Mouse (Mus musculus): ENCODE measurements around the gene Mical2. TPM values are rescaled to one million over a fixed set of nuclear protein-coding genes. Genes with fewer than 3 reads are reported as not detected.
A peak's percentile ranks its signal among the peaks of the same experiment; 100 is the strongest.

Gene Mical2
- polyA plus RNA-seq, 1 experiment from 2014 or later = 140 TPM

DNA sequence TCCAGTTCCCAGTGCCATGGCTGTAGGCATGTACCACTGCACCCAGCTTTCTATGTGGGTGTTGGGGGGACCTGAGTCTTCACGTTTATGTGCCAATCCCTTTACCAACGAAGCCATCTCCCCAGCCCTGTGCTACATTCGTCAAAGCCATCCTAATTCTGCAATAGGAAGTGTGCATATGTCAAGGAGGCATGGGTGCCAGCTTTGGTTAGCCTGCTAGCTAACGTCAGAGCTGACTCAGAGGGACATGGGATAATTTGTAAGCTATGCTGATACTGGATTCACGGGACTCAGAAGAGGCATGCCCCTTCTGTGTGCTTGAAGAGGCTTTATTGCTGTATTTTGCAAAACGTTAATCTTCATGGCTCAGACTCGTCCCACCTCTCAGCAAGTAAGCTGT is 103.8 kb downstream of the Mical2 start:
- H3K9ac ChIP-seq (ENCODE audit: low read length) = no peak overlapping the region
- no peak for ATAC-seq (ENCODE audit: insufficient number of reproducible peaks, insufficient read depth, low FRiP score, low read depth)
- peaks cover 4 to 18% of the 10 kb centered on the region in 2 experiments; a peak in 3 of 4 replicates for H3K4me1 ChIP-seq (ENCODE audit: control insufficient read depth in 2 of 2, insufficient read depth in 2 of 2, low read length in 2 of 2)
- peaks cover 98% of the 10 kb centered on the region for H3K36me3 ChIP-seq (ENCODE audit: control insufficient read depth, insufficient read depth, low read length)
- H3K27ac ChIP-seq (replicated peaks in 1 of 2; ENCODE audit: control insufficient read depth in 1 of 2, insufficient read depth in 1 of 2, low read depth in 2 of 2, low read length in 2 of 2) = peak overlapping the region in 1 of 2 experiments; percentile 15; a peak in 1 of 4 replicates
- no peak overlapping the region for H3K4me2 ChIP-seq (ENCODE audit: low read length)
- H3K27me3 ChIP-seq (ENCODE audit: control insufficient read depth, insufficient read depth, low read length) = no peaks in the 10 kb centered on the region
- 62% methylated on average over 7 of the region's 7 CpGs for WGBS
- no peaks in the 10 kb centered on the region for H3K9me3 ChIP-seq (ENCODE audit: control insufficient read depth, low read length)
- H3K4me3 ChIP-seq (ENCODE audit: control insufficient read depth in 1 of 2, insufficient read depth in 1 of 2, low read depth in 1 of 2, low read length in 2 of 2) = no peak overlapping the region

DNA sequence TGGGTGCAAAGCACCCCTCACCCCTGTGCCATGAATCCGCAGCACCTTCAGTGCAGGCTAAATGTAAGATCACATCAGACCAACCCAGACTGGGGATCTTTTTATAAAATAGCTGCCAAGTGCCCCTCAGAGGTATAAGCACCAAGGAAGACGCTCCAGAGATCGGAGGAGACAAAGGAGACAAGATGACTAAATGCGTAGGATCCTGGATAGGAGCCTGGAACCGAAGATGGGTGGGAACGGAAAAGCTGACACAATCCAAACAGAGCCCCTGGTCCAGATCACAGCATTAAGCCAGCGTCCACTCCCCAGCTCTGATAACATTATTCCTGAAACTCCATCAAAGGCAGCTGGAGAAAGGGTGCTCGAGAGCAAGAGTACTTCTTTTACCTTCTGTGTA is 105.3 kb downstream of the Mical2 start:
- Histone ChIP-seq H3K9me3 (ENCODE audit: control insufficient read depth, low read length) (no peaks in the 10 kb centered on the region), H3K9ac (ENCODE audit: low read length) (no peak overlapping the region), H3K27ac (replicated peaks in 1 of 2; ENCODE audit: control insufficient read depth in 1 of 2, insufficient read depth in 1 of 2, low read depth in 2 of 2, low read length in 2 of 2) (peak overlapping the region in 1 of 2 experiments; percentile 51; a peak in 1 of 4 replicates), H3K4me3 (ENCODE audit: control insufficient read depth in 1 of 2, insufficient read depth in 1 of 2, low read depth in 1 of 2, low read length in 2 of 2) (no peak overlapping the region), H3K4me2 (ENCODE audit: low read length) (no peak overlapping the region), H3K4me1 (ENCODE audit: control insufficient read depth in 2 of 2, insufficient read depth in 2 of 2, low read length in 2 of 2) (peaks cover 4 to 18% of the 10 kb centered on the region in 2 experiments; a peak in 3 of 4 replicates), H3K36me3 (ENCODE audit: control insufficient read depth, insufficient read depth, low read length) (peaks cover 98% of the 10 kb centered on the region), H3K27me3 (ENCODE audit: control insufficient read depth, insufficient read depth, low read length) (no peaks in the 10 kb centered on the region)
- 40% methylated on average over 8 of the region's 8 CpGs for WGBS
- no peak for ATAC-seq (ENCODE audit: insufficient number of reproducible peaks, insufficient read depth, low FRiP score, low read depth)

GRCm38 (mm10) chr7:112331804-112332203 is 106.1 kb downstream of the Mical2 start:
- Histone ChIP-seq H3K9me3 (ENCODE audit: control insufficient read depth, low read length) (no peaks in the 10 kb centered on the region), H3K4me1 (ENCODE audit: control insufficient read depth in 2 of 2, insufficient read depth in 2 of 2, low read length in 2 of 2) (peaks cover 4 to 24% of the 10 kb centered on the region in 2 experiments; a peak in 3 of 4 replicates), H3K4me2 (ENCODE audit: low read length) (no peak overlapping the region), H3K27me3 (ENCODE audit: control insufficient read depth, insufficient read depth, low read length) (no peaks in the 10 kb centered on the region), H3K9ac (ENCODE audit: low read length) (no peak overlapping the region; the same call in 1 of the 2 replicates), H3K36me3 (ENCODE audit: control insufficient read depth, insufficient read depth, low read length) (peaks cover 98% of the 10 kb centered on the region), H3K4me3 (ENCODE audit: control insufficient read depth in 1 of 2, insufficient read depth in 1 of 2, low read depth in 1 of 2, low read length in 2 of 2) (no peak overlapping the region), H3K27ac (replicated peaks in 1 of 2; ENCODE audit: control insufficient read depth in 1 of 2, insufficient read depth in 1 of 2, low read depth in 2 of 2, low read length in 2 of 2) (peak overlapping the region in 1 of 2 experiments; percentile 30; a peak in 1 of 4 replicates)
- WGBS = 61% methylated on average over 8 of the region's 8 CpGs
- ATAC-seq (ENCODE audit: insufficient number of reproducible peaks, insufficient read depth, low FRiP score, low read depth) = no peak

DNA sequence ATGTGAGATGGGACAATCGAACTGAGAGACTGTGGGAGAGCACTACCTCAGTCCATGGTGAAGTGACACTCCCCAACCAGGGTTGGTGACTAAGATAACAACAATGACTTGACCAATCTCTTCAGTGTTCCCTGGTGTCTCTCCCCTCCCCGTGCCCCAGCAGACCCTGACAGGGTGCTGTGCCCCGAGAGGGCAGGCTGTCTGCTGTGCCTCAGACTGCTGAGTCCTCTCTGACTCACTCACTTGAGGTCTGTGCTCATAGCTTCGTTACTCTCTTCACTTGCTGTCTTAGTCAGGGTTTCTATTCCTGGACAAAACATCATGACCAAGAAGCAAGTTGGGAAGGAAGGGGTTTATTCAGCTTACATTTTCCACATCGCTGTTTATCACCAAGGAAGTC is 106.8 kb downstream of the Mical2 start:
- H3K9ac ChIP-seq (ENCODE audit: low read length) = no peak overlapping the region
- WGBS = 42% methylated on average over 5 of the region's 5 CpGs
- H3K27ac ChIP-seq (replicated peaks in 1 of 2; ENCODE audit: control insufficient read depth in 1 of 2, insufficient read depth in 1 of 2, low read depth in 2 of 2, low read length in 2 of 2) = peak overlapping the region in 1 of 2 experiments; percentile 30; a peak in 1 of 4 replicates
- peaks cover 4 to 24% of the 10 kb centered on the region in 2 experiments; a peak in 3 of 4 replicates for H3K4me1 ChIP-seq (ENCODE audit: control insufficient read depth in 2 of 2, insufficient read depth in 2 of 2, low read length in 2 of 2)
- peaks cover 98% of the 10 kb centered on the region for H3K36me3 ChIP-seq (ENCODE audit: control insufficient read depth, insufficient read depth, low read length)
- H3K9me3 ChIP-seq (ENCODE audit: control insufficient read depth, low read length) = no peaks in the 10 kb centered on the region
- ATAC-seq (ENCODE audit: insufficient number of reproducible peaks, insufficient read depth, low FRiP score, low read depth) = no peak
- no peaks in the 10 kb centered on the region for H3K27me3 ChIP-seq (ENCODE audit: control insufficient read depth, insufficient read depth, low read length)
- no peak overlapping the region for H3K4me2 ChIP-seq (ENCODE audit: low read length)
- no peak overlapping the region for H3K4me3 ChIP-seq (ENCODE audit: control insufficient read depth in 1 of 2, insufficient read depth in 1 of 2, low read depth in 1 of 2, low read length in 2 of 2)

DNA sequence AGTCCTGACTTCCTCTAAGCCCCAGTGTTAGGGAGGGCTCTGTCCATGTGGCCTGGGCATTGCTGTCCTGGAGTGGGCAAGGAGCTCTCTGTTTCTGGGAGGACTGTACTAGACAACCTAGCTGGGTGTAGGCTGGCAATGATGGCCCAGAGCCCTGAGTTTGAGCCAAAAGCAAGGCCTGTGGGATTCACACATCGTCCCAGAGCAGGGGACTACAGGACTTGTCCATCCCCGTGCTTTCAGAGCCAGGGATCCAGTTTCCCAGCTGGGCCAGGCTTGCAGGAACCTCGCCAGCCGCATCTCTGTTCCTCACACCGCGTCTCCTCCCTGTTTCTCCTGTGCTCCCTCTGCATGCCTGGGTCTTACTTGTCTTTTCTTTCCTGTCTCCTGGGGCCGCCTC is 107.7 kb downstream of the Mical2 start:
- Histone ChIP-seq H3K4me3 (ENCODE audit: control insufficient read depth in 1 of 2, insufficient read depth in 1 of 2, low read depth in 1 of 2, low read length in 2 of 2) (no peak overlapping the region), H3K36me3 (ENCODE audit: control insufficient read depth, insufficient read depth, low read length) (peaks cover 98% of the 10 kb centered on the region), H3K4me1 (ENCODE audit: control insufficient read depth in 2 of 2, insufficient read depth in 2 of 2, low read length in 2 of 2) (peaks cover 5 to 27% of the 10 kb centered on the region in 2 experiments; a peak in 3 of 4 replicates), H3K27me3 (ENCODE audit: control insufficient read depth, insufficient read depth, low read length) (no peaks in the 10 kb centered on the region), H3K9ac (ENCODE audit: low read length) (no peak overlapping the region; the same call in 1 of the 2 replicates), H3K9me3 (ENCODE audit: control insufficient read depth, low read length) (no peaks in the 10 kb centered on the region), H3K27ac (replicated peaks in 1 of 2; ENCODE audit: control insufficient read depth in 1 of 2, insufficient read depth in 1 of 2, low read depth in 2 of 2, low read length in 2 of 2) (no peak overlapping the region), H3K4me2 (ENCODE audit: low read length) (no peak overlapping the region)
- WGBS = 69% methylated on average over 7 of the region's 7 CpGs
- no peak for ATAC-seq (ENCODE audit: insufficient number of reproducible peaks, insufficient read depth, low FRiP score, low read depth)

DNA sequence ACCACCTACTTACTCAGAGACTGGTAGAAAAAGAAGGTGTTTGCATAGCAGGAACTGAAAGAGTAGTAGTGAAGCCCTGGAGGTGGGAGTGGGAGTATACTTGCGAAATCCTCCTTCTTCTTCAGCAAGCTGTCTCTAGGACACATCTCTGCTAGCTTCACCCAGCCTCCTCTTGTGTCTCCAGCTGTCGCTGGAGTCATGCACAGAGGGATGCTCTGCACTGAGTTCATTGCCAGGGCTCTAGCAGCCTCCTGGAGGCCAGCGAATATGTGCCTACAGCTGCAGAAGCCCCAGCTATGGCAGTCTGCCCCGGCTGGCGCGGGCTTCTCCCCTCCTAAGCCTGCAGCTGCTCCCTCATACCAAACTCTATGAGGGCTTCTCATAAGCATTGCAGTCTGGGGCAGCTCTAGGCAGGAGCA is 110.6 kb downstream of the Mical2 start:
- ATAC-seq (ENCODE audit: insufficient number of reproducible peaks, insufficient read depth, low FRiP score, low read depth) = no peak
- Histone ChIP-seq H3K4me1 (ENCODE audit: control insufficient read depth in 2 of 2, insufficient read depth in 2 of 2, low read length in 2 of 2) (peaks cover 12 to 26% of the 10 kb centered on the region in 2 experiments), H3K9ac (ENCODE audit: low read length) (no peak overlapping the region; the same call in 1 of the 2 replicates), H3K9me3 (ENCODE audit: control insufficient read depth, low read length) (no peaks in the 10 kb centered on the region), H3K27me3 (ENCODE audit: control insufficient read depth, insufficient read depth, low read length) (no peaks in the 10 kb centered on the region), H3K27ac (replicated peaks in 1 of 2; ENCODE audit: control insufficient read depth in 1 of 2, insufficient read depth in 1 of 2, low read depth in 2 of 2, low read length in 2 of 2) (peak overlapping the region; percentile 2 to 59; a peak in 1 of 4 replicates), H3K36me3 (ENCODE audit: control insufficient read depth, insufficient read depth, low read length) (peaks cover 96% of the 10 kb centered on the region), H3K4me2 (ENCODE audit: low read length) (no peak overlapping the region), H3K4me3 (ENCODE audit: control insufficient read depth in 1 of 2, insufficient read depth in 1 of 2, low read depth in 1 of 2, low read length in 2 of 2) (no peak overlapping the region)
- WGBS = 78% methylated on average over 6 of the region's 6 CpGs

DNA sequence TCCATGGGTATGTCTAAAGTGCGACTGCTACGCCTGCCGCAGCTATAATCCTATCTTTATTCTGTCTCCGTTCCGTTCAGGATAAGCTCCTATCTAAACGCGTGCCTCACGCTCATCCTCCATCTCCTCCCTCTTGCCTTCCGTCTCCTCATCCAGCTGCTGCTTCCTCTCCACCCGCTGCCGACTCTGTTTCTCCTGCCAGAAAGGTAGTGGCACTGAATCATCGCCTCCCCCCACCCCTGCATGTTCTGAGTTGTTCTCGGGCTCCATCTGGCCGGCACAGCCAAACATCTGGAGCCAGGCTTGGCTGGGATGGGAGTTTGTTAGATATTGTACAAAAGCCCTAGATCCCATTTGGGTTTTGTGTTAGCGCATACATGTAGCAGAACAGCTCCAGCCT is 111.1 kb downstream of the Mical2 start:
- no peaks in the 10 kb centered on the region for H3K9me3 ChIP-seq (ENCODE audit: control insufficient read depth, low read length)
- H3K4me3 ChIP-seq (ENCODE audit: control insufficient read depth in 1 of 2, insufficient read depth in 1 of 2, low read depth in 1 of 2, low read length in 2 of 2) = no peak overlapping the region
- peaks cover 9 to 23% of the 10 kb centered on the region in 2 experiments for H3K4me1 ChIP-seq (ENCODE audit: control insufficient read depth in 2 of 2, insufficient read depth in 2 of 2, low read length in 2 of 2)
- H3K27ac ChIP-seq (replicated peaks in 1 of 2; ENCODE audit: control insufficient read depth in 1 of 2, insufficient read depth in 1 of 2, low read depth in 2 of 2, low read length in 2 of 2) = peak overlapping the region; percentile 1 to 59; a peak in 1 of 4 replicates
- no peaks in the 10 kb centered on the region for H3K27me3 ChIP-seq (ENCODE audit: control insufficient read depth, insufficient read depth, low read length)
- 64% methylated on average over 15 of the region's 15 CpGs for WGBS
- no peak overlapping the region for H3K4me2 ChIP-seq (ENCODE audit: low read length)
- no peak overlapping the region; the same call in 1 of the 2 replicates for H3K9ac ChIP-seq (ENCODE audit: low read length)
- no peak for ATAC-seq (ENCODE audit: insufficient number of reproducible peaks, insufficient read depth, low FRiP score, low read depth)
- peaks cover 98% of the 10 kb centered on the region for H3K36me3 ChIP-seq (ENCODE audit: control insufficient read depth, insufficient read depth, low read length)

DNA sequence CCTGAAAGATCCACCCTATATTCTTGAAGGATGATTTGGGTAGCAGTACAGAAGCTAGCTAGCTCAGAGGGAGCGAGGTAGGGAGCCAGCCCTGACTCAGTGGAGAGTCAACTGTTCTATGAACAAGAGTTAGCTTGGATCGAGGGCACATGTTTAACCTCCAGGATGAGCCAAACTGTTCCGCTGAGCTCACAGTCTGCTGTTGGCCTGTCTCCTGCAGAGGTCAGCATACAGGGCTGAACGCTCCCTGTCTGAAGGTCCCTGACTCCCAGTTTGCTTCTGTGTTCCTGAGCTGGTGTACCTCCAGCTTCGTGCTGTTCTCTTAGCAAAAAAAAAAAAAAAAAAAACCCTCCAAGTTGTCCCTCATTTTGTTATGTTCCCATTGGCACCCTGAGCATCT is 112.1 kb downstream of the Mical2 start:
- Histone ChIP-seq H3K4me3 (ENCODE audit: control insufficient read depth in 1 of 2, insufficient read depth in 1 of 2, low read depth in 1 of 2, low read length in 2 of 2) (no peak overlapping the region), H3K9ac (ENCODE audit: low read length) (no peak overlapping the region), H3K27me3 (ENCODE audit: control insufficient read depth, insufficient read depth, low read length) (no peaks in the 10 kb centered on the region), H3K4me2 (ENCODE audit: low read length) (no peak overlapping the region), H3K27ac (replicated peaks in 1 of 2; ENCODE audit: control insufficient read depth in 1 of 2, insufficient read depth in 1 of 2, low read depth in 2 of 2, low read length in 2 of 2) (no peak overlapping the region), H3K9me3 (ENCODE audit: control insufficient read depth, low read length) (no peaks in the 10 kb centered on the region), H3K4me1 (ENCODE audit: control insufficient read depth in 2 of 2, insufficient read depth in 2 of 2, low read length in 2 of 2) (peaks cover 8 to 16% of the 10 kb centered on the region in 2 experiments), H3K36me3 (ENCODE audit: control insufficient read depth, insufficient read depth, low read length) (peaks cover 97% of the 10 kb centered on the region)
- WGBS = 84% methylated on average over 5 of the region's 5 CpGs
- no peak for ATAC-seq (ENCODE audit: insufficient number of reproducible peaks, insufficient read depth, low FRiP score, low read depth)

Measured in heart, embryonic 14.5 days (tissue).